Mouse (Mus musculus) central nervous system, embryonic 11.5 days (tissue): ENCODE data around the gene 4933403O08Rik. TPM values are rescaled to one million over a fixed set of nuclear protein-coding genes. Genes with fewer than 3 reads are reported as not detected.

ENCODE experiments used
- polyA plus RNA-seq: library from polyadenylated mRNA; depleted of rRNA; stranded (reverse); fragments of >200 nt; gene quantifications from 2 replicates; pipeline ENCODE4 v1.2.3, GENCODE M21; 2012; rRNA removed

4933403O08Rik gene
- 0.26 and 0.29 TPM in 2 replicates for polyA plus RNA-seq

GRCm38 (mm10) chrX:112238749-112239148 is at the start of gene 4933403O08Rik:
Gene 4933403O08Rik, plus strand, starts transcription at chrX:112239049.

Other genes starting within 250 kb of the 4933403O08Rik start
- gene Tex16, start 228.0 kb upstream of the 4933403O08Rik start, polyA plus RNA-seq, result 0.04 and 0.14 TPM in 2 replicates
- 22.0 and 36.2 TPM in 2 replicates for gene Apool, start 72.3 kb downstream of the 4933403O08Rik start, polyA plus RNA-seq
- gene Satl1, start 167.7 kb downstream of the 4933403O08Rik start, polyA plus RNA-seq, result not detected in 2 replicates